Mouse (Mus musculus) heart, adult 2 months (tissue): ENCODE measurements around the gene 1110008L16Rik.
"Not testable (repeated sequence)": the region's sequence is repeated elsewhere in the genome, so short reads cannot be mapped to it uniquely, and the experiment has no call there.

Experiments used
- CTCF ChIP-seq: fragments of 200-600 bp; IDR thresholded peaks from 2 replicates; pipeline ENCODE4 v1.8.1; 2022; ENCODE audit warnings: antibody characterized with exemption, mild to moderate bottlenecking, moderate library complexity
- EP300 ChIP-seq: fragments of 200-500 bp; IDR thresholded peaks from 2 replicates; pipeline ENCODE4 v1.6.1; 2011; ENCODE audit warnings: low read depth, low read length, control low read depth; ENCODE audit not compliant: insufficient read depth
- POLR2A ChIP-seq: fragments of 200-500 bp; IDR thresholded peaks from 2 replicates; pipeline ENCODE4 v1.6.1; 2011; ENCODE audit warnings: mild to moderate bottlenecking, low read depth, low read length, control low read depth; ENCODE audit not compliant: insufficient read depth

GRCm38 (mm10) chr12:55338490-55338889 lies 39.1 kb downstream of the 1110008L16Rik start:
- TF ChIP-seq CTCF, EP300, POLR2A: not testable (repeated sequence)
